Mouse (Mus musculus) urinary bladder, postnatal 10 days (tissue): ENCODE measurements around the gene Chrm3.
A peak's percentile ranks its signal among the peaks of the same experiment; 100 is the strongest.
"Not testable (repeated sequence)": the region's sequence is repeated elsewhere in the genome, so short reads cannot be mapped to it uniquely, and the experiment has no call there.

Experiments
- DNase-seq: peaks from one replicate; pipeline ENCODE4 v3.0.0; 2022; ENCODE audit warnings: low spot score

Gene Chrm3

DNA sequence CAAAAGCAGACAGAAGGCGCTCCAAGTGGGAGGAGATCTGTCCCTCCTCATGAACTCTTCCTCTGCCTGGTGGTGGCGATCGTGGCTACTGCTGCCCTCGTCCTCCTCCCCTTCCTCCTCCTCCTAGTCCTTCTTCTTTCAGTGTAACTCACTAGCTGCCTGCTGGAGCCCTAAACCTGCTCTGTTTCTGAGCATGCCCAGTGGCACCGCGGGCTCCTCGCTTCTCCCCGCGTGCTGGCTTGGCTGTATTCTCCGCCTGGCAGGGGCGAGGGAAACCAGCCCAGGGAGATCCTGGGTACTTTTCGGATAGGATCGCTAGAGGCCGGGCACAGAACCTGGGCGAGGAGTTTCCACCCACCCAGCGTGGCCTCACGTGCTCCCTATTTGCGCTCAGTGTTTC, at the start of gene Chrm3:
Gene Chrm3, minus strand, starts transcription at position 71 of the 400 bp plus-strand sequence.
- peak; percentile 13 for DNase-seq

DNA sequence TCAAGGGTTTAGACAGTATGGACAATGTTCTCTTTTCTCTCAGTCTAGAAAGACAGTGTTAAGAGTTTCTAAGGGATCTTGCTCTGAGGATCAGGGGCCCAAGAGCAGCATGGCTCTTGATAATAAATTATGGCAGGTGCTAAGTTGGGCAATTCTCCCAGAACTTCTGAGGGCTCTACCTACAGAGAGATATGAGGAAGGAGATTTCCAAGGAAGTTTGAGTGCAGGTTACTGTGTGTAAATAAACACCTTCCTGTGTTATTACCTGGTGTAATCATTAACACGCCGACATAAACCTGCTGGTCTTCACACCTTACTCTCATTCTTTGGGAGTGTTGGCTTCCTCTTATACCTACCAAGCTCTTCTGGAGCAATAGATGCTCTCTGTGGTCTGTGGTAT, 33.7 kb upstream of the Chrm3 start:
- no peak for DNase-seq

- DNase-seq = not testable (repeated sequence)
Measured at GRCm38 (mm10) chr13:10375487-10375886, 14.8 kb upstream of the Chrm3 start.

GRCm38 (mm10) chr13:10360199-10360694, 400 bp downstream of the Chrm3 start:
- DNase-seq = no peak

GRCm38 (mm10) chr13:10359516-10360198, 990 bp downstream of the Chrm3 start:
- DNase-seq = no peak

DNA sequence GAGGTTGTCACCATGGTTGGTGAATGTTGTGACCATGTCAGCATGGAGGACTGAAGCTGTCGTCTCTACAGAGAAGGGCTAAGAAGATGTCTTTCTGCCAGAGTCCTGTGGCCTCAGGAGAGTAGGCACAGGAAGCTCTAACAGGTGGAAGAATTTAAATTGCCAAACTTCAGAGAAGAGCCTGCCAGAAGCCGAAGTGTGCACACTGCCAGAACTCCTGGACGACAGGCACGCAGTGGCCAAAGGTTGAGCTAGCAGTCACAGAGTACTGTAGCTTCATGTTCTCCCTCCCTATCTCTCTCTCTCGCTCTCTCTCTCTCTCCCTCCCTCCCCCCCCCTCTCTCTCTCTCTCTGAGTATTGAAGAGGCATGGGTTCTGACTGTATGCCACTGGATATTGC, 4.9 kb downstream of the Chrm3 start:
- DNase-seq = no peak

- no peak for DNase-seq
Measured at GRCm38 (mm10) chr13:10354885-10355575, 5.6 kb downstream of the Chrm3 start.

DNA sequence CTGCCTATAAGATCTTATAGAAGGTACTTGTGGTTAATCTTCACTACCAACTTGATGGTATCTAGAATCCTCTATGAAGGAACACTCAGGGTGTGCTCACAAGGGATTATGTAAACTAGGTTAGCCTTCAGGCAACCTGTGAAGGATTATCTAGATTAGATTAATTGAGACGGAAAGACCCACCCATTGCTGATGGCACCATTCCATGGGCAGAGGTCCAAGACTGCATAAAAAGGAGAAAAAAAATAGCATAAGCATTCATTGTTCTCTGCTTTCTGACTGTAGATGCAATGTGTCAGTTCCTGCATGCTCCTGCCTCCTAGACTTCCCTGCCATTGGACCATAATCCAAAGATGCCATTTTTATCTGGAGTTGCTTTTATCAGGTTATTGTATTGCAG, 8.5 kb downstream of the Chrm3 start:
- DNase-seq = no peak

- DNase-seq = no peak
Measured at GRCm38 (mm10) chr13:10344362-10344761, 16.3 kb downstream of the Chrm3 start.

DNA sequence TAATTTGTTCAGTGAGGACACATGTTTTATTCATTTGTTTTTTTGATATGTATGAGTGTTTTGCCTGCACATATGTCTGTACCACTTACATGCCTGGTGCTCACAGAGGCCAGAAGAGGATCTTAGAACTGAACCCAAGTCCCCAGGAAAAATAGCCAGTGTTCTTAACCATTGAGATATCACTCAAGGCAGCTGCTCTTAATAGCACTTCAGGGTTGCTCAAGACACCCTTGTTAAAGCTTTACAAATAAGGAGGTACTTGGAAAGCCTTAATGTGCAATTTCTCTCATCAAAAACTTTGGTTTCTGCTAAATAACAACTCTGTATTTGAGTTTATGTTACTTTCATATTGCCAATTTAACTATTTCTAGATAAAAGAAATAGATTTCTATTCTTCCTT, 25.1 kb downstream of the Chrm3 start:
- no peak for DNase-seq

DNA sequence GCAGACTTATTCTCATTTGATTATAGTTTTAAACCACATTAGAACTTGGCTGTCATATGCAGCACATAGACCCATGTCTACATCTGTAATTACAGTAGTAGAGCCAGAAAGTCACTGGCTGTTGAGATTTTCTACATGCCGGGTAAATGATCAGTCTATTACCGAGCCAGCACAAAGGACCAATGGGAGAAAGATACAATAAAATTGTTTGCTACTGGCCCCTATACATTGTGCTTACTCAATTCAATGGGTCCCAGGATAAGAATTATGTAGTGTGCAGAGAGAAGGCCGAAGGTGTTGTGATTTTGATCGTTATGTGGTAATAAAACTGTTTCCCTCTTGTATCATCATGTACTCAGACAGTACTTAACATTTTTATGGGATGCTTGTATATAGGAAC, 27.9 kb downstream of the Chrm3 start:
- no peak for DNase-seq

GRCm38 (mm10) chr13:10309811-10310210, 50.8 kb downstream of the Chrm3 start:
- no peak for DNase-seq

- no peak for DNase-seq
Measured at GRCm38 (mm10) chr13:10295160-10295559, 65.5 kb downstream of the Chrm3 start.

DNA sequence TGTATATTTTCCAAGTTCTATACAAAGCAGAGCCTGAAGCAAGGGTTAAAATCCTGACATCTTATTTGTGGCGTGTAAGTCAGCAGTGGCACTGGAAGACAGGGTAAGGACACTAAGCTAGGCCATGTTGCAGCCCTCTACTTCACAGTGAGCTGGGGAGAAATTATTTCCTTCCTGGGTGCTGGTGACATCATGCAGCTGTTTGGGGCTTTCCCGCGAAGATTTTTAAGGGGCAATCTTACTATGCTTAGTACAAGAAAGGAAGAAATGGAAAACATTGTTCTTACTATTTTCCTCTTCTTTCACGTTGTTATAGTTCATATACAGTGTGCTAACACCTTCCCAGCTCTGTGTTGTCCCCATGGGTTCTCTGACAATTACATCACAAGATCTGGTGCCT, 76.3 kb downstream of the Chrm3 start:
- no peak for DNase-seq

DNA sequence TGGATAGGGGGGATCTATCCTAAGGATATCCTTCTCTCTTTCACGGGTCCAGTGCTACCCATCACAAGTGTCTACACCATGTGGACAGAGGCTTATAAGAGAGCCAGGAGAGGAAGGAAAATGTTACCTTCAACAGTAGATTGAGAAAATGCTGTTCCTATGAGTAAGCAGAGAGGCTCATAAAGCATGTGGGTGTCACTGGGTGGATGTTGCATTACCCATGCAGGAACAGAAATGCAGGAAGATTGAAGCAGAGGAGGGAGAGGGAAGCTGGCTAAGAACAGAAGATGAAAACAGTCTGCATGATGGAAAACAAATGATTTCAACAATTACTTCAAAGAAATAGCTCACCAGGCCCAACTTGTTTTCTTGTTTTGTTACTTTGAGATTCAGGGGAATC, 85.7 kb downstream of the Chrm3 start:
- no peak for DNase-seq

DNA sequence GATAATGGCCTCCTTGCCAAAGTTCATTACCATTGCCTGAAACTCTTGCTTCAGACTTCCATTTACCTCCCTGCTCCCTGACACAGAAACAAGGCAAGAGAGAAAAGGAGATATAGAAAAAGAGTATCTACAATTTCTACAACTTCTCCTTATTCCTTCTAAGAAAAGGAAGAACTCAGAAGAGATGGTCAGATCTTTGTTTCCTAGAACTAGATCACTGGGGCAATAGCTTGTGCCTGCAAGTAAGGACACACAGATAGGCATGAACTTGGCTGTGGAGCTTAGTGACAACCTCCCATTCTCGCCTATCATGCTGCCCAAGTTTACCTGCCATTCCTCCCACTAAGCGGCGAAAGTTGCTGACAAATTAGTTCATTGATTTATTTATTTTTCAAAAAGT, 96.9 kb downstream of the Chrm3 start:
- DNase-seq = no peak

GRCm38 (mm10) chr13:10253049-10253448, 107.6 kb downstream of the Chrm3 start:
- DNase-seq = no peak

GRCm38 (mm10) chr13:10251499-10252179, 109.0 kb downstream of the Chrm3 start:
- DNase-seq = no peak

- DNase-seq = no peak
Measured at GRCm38 (mm10) chr13:10244243-10244998, 116.2 kb downstream of the Chrm3 start.

DNA sequence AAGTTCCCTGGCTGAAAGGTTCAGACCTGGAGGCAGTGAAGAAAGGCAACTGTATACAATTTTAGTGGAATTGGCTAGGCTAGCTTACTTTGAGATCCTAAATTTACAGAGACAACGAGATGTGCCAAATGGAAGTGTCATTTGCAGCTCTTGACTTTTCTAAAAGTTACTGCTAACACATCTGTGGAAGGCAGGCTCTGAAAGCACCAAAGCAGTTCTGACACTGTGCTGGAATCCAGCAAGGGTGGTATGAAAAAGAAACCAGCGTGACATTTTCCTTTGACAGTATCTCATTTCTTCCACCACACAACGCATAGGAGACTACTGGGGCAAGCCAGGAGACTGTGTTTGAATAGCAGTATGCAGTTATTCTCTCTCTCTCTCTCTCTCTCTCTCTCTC, 120.4 kb downstream of the Chrm3 start:
- no peak for DNase-seq

GRCm38 (mm10) chr13:10239825-10240224, 120.8 kb downstream of the Chrm3 start:
- DNase-seq = no peak

- DNase-seq = no peak
Measured at GRCm38 (mm10) chr13:10237616-10238015, 123.0 kb downstream of the Chrm3 start.
